Mouse (Mus musculus): ENCODE measurements around the gene Aven. TPM values are rescaled to one million over a fixed set of nuclear protein-coding genes. Genes with fewer than 3 reads are reported as not detected.
"Not testable (repeated sequence)": the region's sequence is repeated elsewhere in the genome, so short reads cannot be mapped to it uniquely, and the experiment has no call there.

The Aven gene
- 10 to 100 TPM; 13.1 to 13.7 TPM for total RNA-seq (2021)
- long read RNA-seq, experiment 1, full-length matches to known transcripts = 10 of 12 reads
- long read RNA-seq, experiment 1, partial matches to known transcripts = 0 of 12 reads
- long read RNA-seq, experiment 1, other reads (novel, unspliced or antisense) = 2 of 12 reads
- long read RNA-seq, experiment 2, full-length matches to known transcripts = 22 of 24 reads
- long read RNA-seq, experiment 2, partial matches to known transcripts = 1 of 24 reads
- long read RNA-seq, experiment 2, other reads (novel, unspliced or antisense) = 1 of 24 reads

DNA sequence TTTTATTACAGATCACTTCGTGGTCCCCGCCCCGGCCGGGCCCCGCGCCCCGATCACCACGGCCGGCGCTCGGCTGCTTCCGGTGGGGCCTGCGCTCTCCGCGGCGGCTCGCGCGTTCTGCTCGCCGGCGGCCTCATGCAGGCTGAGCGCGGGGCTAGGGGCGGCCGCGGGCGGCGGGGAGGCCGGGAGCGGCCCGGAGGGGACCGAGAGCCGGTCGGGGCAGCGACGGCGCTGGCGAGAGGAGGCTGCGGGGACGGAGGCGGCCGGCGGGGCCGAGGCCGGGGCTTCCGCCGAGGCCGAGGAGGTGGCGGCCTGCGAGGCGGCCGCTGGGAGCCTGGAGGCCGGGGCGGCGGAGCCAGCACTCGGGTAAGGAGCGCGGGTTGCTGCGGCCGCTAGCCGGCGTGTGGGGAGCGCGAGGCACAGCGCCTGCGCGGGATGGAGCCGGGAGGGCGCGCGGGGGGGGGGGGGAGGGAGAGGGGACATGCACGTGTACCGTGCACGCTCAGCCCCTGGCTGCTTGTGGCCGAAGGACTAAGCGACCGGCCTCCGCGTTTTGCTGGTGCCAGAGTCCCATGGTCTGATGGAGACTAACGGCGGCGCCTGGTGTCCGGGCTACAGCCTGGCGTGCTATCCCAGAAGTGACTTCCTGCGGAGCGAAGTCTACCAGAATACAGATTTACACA, at the start of gene Aven:
TSS of gene Aven (plus strand) at position 109 of the 683 bp plus-strand sequence.
- DNase-seq (ENCODE audit: low spot score in 2 of 2) = peak; percentile 71 to 73

DNA sequence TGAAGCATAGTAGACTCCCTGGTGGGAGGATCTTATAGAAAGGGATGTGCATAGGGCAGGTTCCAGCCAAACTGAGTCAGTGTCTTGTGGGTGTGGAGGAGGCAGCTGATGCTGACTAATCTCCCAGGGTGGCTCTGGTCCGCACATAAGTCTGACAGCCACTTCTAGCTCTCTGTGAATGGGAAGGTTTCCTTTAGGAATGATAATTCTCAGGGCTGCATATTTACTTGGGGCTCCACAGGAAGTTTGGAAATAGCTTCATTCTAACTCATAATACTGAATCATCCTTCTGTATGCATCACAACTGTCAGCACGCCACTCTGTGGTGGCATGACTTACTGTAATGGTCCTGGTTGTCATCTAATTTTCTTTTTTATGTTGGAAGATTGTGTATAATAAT, 49.3 kb upstream of the Aven start:
- no peak for DNase-seq (ENCODE audit: low spot score in 2 of 2)

GRCm38 (mm10) chr2:112445511-112445910, 47.3 kb upstream of the Aven start:
- DNase-seq (ENCODE audit: low spot score in 2 of 2) = no peak

- DNase-seq (ENCODE audit: low spot score in 2 of 2) = not testable (repeated sequence)
Observed at GRCm38 (mm10) chr2:112448046-112448445, 44.7 kb upstream of the Aven start.

- DNase-seq (ENCODE audit: low spot score in 2 of 2) = no peak
Observed at GRCm38 (mm10) chr2:112448510-112449059, 44.2 kb upstream of the Aven start.

- DNase-seq (ENCODE audit: low spot score in 2 of 2) = no peak
Observed at GRCm38 (mm10) chr2:112449597-112450296, 43.0 kb upstream of the Aven start.

GRCm38 (mm10) chr2:112452513-112452912, 40.3 kb upstream of the Aven start:
- DNase-seq (ENCODE audit: low spot score in 2 of 2) = not testable (repeated sequence)

DNA sequence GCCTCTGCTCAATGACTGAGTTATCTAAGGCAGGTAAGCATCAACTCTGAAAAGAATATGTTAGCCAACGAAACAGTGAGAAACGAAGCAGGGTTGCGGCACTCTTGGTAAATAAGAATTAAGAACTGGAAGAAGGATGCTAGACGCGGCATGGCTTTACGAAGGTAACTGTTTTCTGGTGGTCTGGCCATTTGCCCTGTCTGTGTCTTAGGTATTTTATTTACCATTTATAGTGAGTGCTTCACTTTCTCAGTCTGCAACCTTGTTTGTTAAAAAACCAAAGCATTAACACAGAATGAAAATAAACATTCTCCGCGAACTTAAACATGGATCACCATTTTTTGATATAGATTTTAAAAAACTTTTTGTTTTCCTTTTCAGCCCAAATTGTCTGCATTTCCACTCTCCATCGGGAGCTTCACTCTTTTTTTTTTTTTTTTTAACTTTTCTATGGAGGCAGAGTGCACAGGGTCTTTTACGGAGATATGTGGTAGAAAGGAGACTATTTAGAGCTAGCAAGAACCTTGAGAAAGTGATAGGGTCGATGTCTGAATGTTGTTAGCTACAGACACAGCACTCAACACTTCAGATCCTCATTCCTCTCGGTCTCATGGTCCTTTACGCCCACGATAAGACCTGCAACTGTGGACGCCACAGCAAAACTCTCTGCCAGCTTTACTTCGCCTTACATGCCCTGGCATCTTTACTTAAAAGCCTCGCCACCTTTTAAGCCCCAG, 38.5 kb upstream of the Aven start:
- DNase-seq (ENCODE audit: low spot score in 2 of 2) = no peak

DNA sequence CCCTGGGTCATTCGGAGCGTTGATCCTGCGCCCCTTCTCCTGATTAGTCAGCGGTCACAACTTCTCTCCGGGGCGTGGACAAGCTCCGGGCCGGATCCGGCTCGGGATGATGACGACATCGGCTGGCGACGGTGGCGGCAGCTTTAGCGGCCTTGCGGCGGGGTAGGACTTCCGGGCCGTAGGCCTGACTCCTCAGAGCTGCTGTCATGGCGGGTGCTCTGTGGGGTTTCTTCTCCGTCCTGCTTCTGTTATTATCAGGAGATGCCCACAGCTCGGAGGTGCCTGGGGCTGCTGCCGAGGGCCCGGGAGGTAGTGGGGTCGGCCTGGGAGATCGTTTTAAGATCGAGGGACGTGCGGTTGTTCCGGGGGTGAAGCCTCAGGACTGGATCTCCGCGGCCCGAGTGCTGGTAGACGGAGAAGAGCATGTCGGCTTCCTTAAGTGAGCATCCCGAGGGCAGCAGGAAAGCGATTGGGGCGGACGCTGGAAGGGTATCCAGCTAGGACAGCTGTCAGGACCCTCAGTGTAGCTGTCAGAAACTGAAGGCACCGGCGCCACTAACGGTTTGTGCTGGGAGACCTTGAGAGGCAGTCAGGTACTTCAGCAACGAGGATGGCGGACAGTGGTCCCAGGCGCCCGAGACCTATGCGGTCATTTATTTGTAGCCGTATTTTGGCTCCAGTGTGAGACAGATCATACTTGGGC, 37.8 kb upstream of the Aven start, which contains the start of gene Emc7:
TSS of gene Emc7 (plus strand) at position 136 of the 703 bp plus-strand sequence.
- peak; percentile 96 to 98 for DNase-seq (ENCODE audit: low spot score in 2 of 2)

GRCm38 (mm10) chr2:112460557-112460956, 32.2 kb upstream of the Aven start:
- DNase-seq (ENCODE audit: low spot score in 2 of 2) = no peak

DNA sequence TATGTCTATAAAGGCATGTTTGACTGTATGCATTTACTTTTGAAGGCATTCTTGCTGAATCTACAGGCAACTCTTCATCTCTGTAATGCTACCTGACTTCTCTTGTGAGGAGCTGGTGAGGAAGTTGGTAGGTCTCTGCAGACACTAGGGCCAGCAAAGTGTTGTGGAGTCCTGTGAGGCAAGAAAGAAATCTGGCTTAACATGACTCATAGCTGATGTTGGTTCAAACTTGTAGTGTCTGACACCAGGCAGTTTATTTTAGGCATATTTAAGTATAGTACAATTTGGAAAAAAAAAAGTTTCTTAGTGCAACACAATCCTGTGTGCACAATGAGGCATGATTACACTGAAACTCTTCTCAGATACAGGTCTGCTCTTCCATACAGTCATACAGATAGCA, 23.2 kb upstream of the Aven start:
- DNase-seq (ENCODE audit: low spot score in 2 of 2) = no peak

- no peak for DNase-seq (ENCODE audit: low spot score in 2 of 2)
Observed at GRCm38 (mm10) chr2:112470961-112471381, 21.8 kb upstream of the Aven start.

DNA sequence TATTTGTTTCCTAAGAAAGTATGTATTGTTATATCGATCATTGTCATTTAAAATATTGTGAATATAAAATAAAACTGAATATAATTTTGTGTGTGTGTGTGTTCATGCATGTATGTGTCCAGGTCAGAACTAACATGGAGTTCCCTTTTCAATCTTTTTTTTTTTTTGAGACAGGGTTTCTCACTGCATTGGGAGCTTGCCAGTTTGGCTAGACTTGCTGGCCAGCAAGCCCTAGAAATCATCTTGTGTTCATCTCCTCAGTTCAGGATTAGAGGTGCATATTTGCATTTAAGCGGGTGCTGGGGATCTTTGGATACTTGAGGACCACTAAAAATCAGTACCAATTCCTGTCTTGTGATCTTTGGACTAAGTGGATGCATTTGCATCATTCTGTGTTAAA, 20.7 kb upstream of the Aven start:
- no peak for DNase-seq (ENCODE audit: low spot score in 2 of 2)

- no peak for DNase-seq (ENCODE audit: low spot score in 2 of 2)
Observed at GRCm38 (mm10) chr2:112474997-112475724, 17.6 kb upstream of the Aven start.

DNA sequence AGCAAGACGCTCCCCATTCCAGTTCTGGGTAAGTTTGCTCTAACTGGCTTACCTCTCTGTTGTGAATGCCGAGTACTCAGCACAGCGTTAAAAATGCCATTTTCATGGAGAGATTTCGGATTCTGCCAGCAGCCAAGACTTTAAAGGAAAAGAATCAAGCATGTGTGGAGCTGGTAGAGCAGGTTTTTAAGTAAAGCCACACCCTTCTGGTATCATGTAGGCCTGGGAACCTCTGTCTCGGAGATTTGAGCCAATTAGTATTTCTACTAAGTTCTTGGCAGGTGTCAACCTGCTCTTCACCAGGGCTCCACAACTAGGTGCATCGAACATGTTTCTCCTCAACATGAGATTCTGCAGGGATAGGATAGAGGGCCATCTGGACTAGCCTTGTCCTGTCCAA, 16.2 kb upstream of the Aven start:
- DNase-seq (ENCODE audit: low spot score in 2 of 2) = no peak

DNA sequence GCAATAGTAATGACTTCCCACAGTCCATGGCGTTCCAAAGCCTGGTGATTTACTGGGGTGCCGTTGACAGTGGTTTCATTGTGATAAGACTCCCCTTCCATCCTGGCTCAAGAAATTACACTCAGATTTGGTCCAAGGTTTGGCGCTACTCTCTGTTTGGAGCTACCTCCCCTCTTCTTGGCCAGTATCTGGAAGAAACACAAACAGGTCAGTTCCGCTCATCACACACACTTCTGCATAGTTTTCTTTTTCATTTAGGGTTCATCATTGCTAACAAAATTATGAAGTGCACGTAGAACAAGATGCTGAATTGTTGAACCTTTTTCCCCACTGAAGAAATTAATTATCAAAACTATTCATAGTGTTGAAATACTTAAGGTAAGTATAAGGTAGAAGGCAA, 12.1 kb upstream of the Aven start, which contains the start of gene Chrm5:
TSS of gene Chrm5 (minus strand) at position 101 of the 400 bp plus-strand sequence.
- no peak for DNase-seq (ENCODE audit: low spot score in 2 of 2)

- DNase-seq (ENCODE audit: low spot score in 2 of 2) = no peak
Observed at GRCm38 (mm10) chr2:112481564-112481963, 11.2 kb upstream of the Aven start.

DNA sequence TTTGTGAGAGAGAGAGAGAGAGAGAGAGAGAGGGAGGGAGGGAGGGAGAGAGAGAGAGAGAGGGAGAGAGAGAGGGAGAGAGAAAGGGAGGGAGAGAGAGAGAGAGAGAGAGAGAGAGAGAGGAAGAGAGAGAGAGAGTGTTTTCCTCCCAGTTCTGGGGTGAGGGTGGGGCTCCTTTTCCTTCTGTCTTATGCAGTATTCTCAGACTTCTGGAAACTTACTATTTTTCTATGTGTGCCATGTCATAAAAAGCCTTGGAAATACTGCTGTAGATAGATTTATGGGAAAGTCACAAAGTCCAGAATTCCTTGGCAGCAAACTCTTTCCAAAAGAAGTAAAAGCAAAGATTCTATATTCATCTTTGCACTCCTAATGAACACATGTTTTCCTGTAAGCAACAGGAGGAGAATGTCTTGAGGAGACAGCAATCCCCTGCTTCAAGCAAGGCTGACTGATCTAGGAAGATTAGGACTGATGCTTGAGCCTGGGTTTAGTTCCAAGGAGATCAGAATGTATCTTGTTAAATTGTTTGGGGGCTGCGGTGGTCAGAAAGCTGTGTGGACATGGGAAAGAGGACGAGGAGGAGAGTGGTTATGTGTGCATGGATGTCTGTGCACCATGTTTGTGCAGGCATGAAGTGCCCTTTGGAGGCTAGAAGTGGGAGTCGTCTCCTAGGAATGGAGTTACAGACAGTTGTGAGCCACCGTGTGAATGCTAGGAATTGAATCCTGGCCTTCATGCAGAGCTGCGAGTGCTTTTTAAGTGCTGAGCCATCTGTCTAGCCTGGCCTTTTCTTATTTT, 10.0 kb upstream of the Aven start:
- DNase-seq (ENCODE audit: low spot score in 2 of 2) = no peak

- no peak for DNase-seq (ENCODE audit: low spot score in 2 of 2)
Observed at GRCm38 (mm10) chr2:112483334-112483651, 9.5 kb upstream of the Aven start.
